8 mouse cellular contexts compared by ENCODE assay signal in the genomic region with DNA sequence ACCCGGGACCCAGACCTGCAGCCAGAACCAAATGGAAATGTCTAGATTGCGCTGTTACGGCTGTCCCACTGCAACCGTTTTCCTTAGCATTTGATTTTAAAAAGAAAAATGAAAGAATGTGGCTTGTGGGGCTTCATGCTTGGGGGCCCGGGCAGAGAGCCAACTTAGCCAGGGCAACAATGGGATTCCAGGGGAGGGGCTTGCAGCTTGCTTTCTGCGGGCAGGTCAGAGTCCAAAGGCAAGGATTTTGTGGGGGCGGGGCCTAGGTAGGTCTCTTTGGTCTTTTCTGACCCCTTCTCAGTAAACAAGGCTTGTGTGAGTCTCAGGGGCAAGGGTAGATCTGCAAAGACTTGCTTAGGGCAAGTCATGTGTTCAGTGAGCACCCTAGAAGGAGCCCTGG.
DNase-seq lines count a peak whose midpoint lies in the region; ATAC-seq and TF ChIP-seq lines count a peak whose summit lies in the region.

No protein-coding gene starts in this region.

- no peak for DNase-seq in neural tube, embryonic 10.5 days (ENCODE audit: extremely low spot score, low spot score)
- no peak for DNase-seq in stomach, postnatal 0 days (ENCODE audit: low spot score)
- DNase-seq in left cerebral cortex, postnatal 36 days (ENCODE audit: low spot score in 2 of 2) = no peak
- DNase-seq in left cerebral cortex, postnatal 4 days = no peak
- no peak for DNase-seq in left cerebral cortex, postnatal 25 days (ENCODE audit: low spot score in 2 of 2)

- peaks cover 33% of the 10 kb centered on the region for H3K27me3 ChIP-seq in neural tube, embryonic 12.5 days (replicated peaks)
- H3K27me3 ChIP-seq in hindbrain, embryonic 16.5 days (replicated peaks; ENCODE audit: control insufficient read depth, insufficient read depth, low read length) = peaks cover 9% of the 10 kb centered on the region; the same call in 1 of the 2 replicates
- H3K27me3 ChIP-seq in limb, embryonic 12.5 days = peaks cover 58% of the 10 kb centered on the region
- no peaks in the 10 kb centered on the region for H3K27me3 ChIP-seq in stomach, postnatal 0 days (ENCODE audit: control insufficient read depth, insufficient read depth, low read length)

- no peak overlapping the region for H3K4me3 ChIP-seq in neural tube, embryonic 12.5 days
- H3K4me3 ChIP-seq in hindbrain, embryonic 16.5 days (ENCODE audit: low read length) = no peak overlapping the region; the same call in 1 of the 2 replicates
- H3K4me3 ChIP-seq in limb, embryonic 12.5 days (replicated peaks) = peak overlapping the region; percentile 65
- H3K4me3 ChIP-seq in stomach, postnatal 0 days (ENCODE audit: low read depth, low read length) = peak overlapping the region; percentile 55

- intact Hi-C loops in left cerebral cortex, postnatal 36 days (cut with DNase I) = no loop called here
- intact Hi-C loops in left cerebral cortex, postnatal 4 days (cut with DNase I) = no loop called here
- intact Hi-C loops in left cerebral cortex, postnatal 25 days (cut with DNase I) = no loop called here

- peaks cover 22% of the 10 kb centered on the region for H3K4me1 ChIP-seq in neural tube, embryonic 12.5 days
- peaks cover 13% of the 10 kb centered on the region for H3K4me1 ChIP-seq in hindbrain, embryonic 16.5 days (ENCODE audit: control insufficient read depth, insufficient read depth, low read depth, low read length)
- H3K4me1 ChIP-seq in limb, embryonic 12.5 days (replicated peaks) = peaks cover 21% of the 10 kb centered on the region
- H3K4me1 ChIP-seq in stomach, postnatal 0 days (replicated peaks; ENCODE audit: control insufficient read depth, insufficient read depth) = peaks cover 6% of the 10 kb centered on the region; the same call in 1 of the 2 replicates

- H3K9ac ChIP-seq in neural tube, embryonic 12.5 days = no peak overlapping the region
- H3K9ac ChIP-seq in hindbrain, embryonic 16.5 days (ENCODE audit: low read depth, low read length) = no peak overlapping the region
- no peak overlapping the region for H3K9ac ChIP-seq in limb, embryonic 12.5 days (replicated peaks)
- no peak overlapping the region for H3K9ac ChIP-seq in stomach, postnatal 0 days (ENCODE audit: low read length)

- TF ChIP-seq EP300 in stomach, postnatal 0 days (optimal IDR thresholded peaks at IDR 0.05) = no peak

- H3K36me3 ChIP-seq in neural tube, embryonic 12.5 days = no peaks in the 10 kb centered on the region
- no peaks in the 10 kb centered on the region for H3K36me3 ChIP-seq in hindbrain, embryonic 16.5 days (ENCODE audit: control insufficient read depth, insufficient read depth, low read length)
- no peaks in the 10 kb centered on the region for H3K36me3 ChIP-seq in limb, embryonic 12.5 days
- H3K36me3 ChIP-seq in stomach, postnatal 0 days (ENCODE audit: control insufficient read depth, insufficient read depth, low read length) = no peaks in the 10 kb centered on the region

- 11% methylated on average over 7 of the region's 7 CpGs for WGBS in neural tube, embryonic 12.5 days
- WGBS in hindbrain, embryonic 16.5 days = 5% methylated on average over 7 of the region's 7 CpGs
- 11% methylated on average over 7 of the region's 7 CpGs for WGBS in limb, embryonic 12.5 days
- WGBS in stomach, postnatal 0 days = 13% methylated on average over 7 of the region's 7 CpGs

- TF ChIP-seq CTCF in stomach, postnatal 0 days (IDR thresholded peaks at IDR 0.05; ENCODE audit: low read depth) = no peak

- no peak overlapping the region for H3K27ac ChIP-seq in neural tube, embryonic 12.5 days
- no peak overlapping the region for H3K27ac ChIP-seq in hindbrain, embryonic 16.5 days (ENCODE audit: low read depth, low read length)
- no peak overlapping the region for H3K27ac ChIP-seq in limb, embryonic 12.5 days
- no peak overlapping the region for H3K27ac ChIP-seq in stomach, postnatal 0 days (replicated peaks)

- peak overlapping the region; percentile 98 for H3K4me2 ChIP-seq in neural tube, embryonic 12.5 days (replicated peaks)
- peak overlapping the region; percentile 99 for H3K4me2 ChIP-seq in hindbrain, embryonic 16.5 days (ENCODE audit: low read length)
- peak overlapping the region; percentile 99 for H3K4me2 ChIP-seq in limb, embryonic 12.5 days
- H3K4me2 ChIP-seq in stomach, postnatal 0 days (replicated peaks; ENCODE audit: low read depth) = peak overlapping the region; percentile 99

- ATAC-seq in neural tube, embryonic 12.5 days (ENCODE audit: low FRiP score, low read depth) = no peak
- no peak for ATAC-seq in hindbrain, embryonic 16.5 days
- ATAC-seq in limb, embryonic 12.5 days (ENCODE audit: insufficient number of reproducible peaks, insufficient read depth, low FRiP score, low TSS enrichment, low read depth) = no peak
- ATAC-seq in stomach, postnatal 0 days (ENCODE audit: low FRiP score, low TSS enrichment) = no peak

- H3K9me3 ChIP-seq in neural tube, embryonic 12.5 days = no peaks in the 10 kb centered on the region
- H3K9me3 ChIP-seq in hindbrain, embryonic 16.5 days (ENCODE audit: control insufficient read depth, low read length) = no peaks in the 10 kb centered on the region
- H3K9me3 ChIP-seq in limb, embryonic 12.5 days = no peaks in the 10 kb centered on the region
- H3K9me3 ChIP-seq in stomach, postnatal 0 days (ENCODE audit: control insufficient read depth, low read length) = no peaks in the 10 kb centered on the region

Comparison
In these comparisons a context has a peak if more than half of its experiments do, and no peak if none do; other contexts are left out.
1. H3K4me3 ChIP-seq: peak in limb, embryonic 12.5 days (single experiment) and stomach, postnatal 0 days (single experiment); none in neural tube, embryonic 12.5 days (single experiment) and hindbrain, embryonic 16.5 days (single experiment).
2. Peak in every context shown above with its lines, with median percentiles within 50 percentile points of each other: H3K4me2 ChIP-seq.